Mouse (Mus musculus): Measurements from ENCODE around the gene Krt81. TPM values are rescaled to one million over a fixed set of nuclear protein-coding genes. Genes with fewer than 3 reads are reported as not detected.

The Krt81 gene
- not detected in 2 replicates for polyA plus RNA-seq (2015; fragmentation: Nextera tagmentation; extraction: Ambion mirVana)

GRCm38 (mm10) chr15:101463651-101464050 lies at the start of gene Krt81:
TSS of gene Krt81 (minus strand) at chr15:101463751.

GRCm38 (mm10) chr15:101491431-101491830 lies 27.9 kb upstream of the Krt81 start, which contains the start of gene Krt83:
TSS of gene Krt83 (minus strand) at chr15:101491512.

GRCm38 (mm10) chr15:101472952-101473528 lies 9.5 kb upstream of the Krt81 start, which contains the start of gene Krt86:
TSS of gene Krt86 (plus strand) at chr15:101473478.

GRCm38 (mm10) chr15:101447444-101447843 lies 16.1 kb downstream of the Krt81 start, which contains the start of gene Krt88:
TSS of gene Krt88 (plus strand) at chr15:101447744.

GRCm38 (mm10) chr15:101438555-101438954 lies 25.0 kb downstream of the Krt81 start, which contains the start of gene Krt87:
TSS of gene Krt87 (minus strand) at chr15:101438804.

GRCm38 (mm10) chr15:101410775-101411174 lies 52.8 kb downstream of the Krt81 start, which contains the start of gene Krt7:
TSS of gene Krt7 (plus strand) at chr15:101411043.

Other genes starting within 250 kb of the Krt81 start
- gene Grasp, start 239.6 kb downstream of the Krt81 start, polyA plus RNA-seq (2015; fragmentation: Nextera tagmentation; extraction: Ambion mirVana): 1.2 TPM in 2 replicates
- 14.3 and 20.2 TPM in 2 replicates for gene Nr4a1, start 209.5 kb downstream of the Krt81 start, polyA plus RNA-seq (2015; fragmentation: Nextera tagmentation; extraction: Ambion mirVana)
- gene Atg101, start 179.5 kb downstream of the Krt81 start, polyA plus RNA-seq (2015; fragmentation: Nextera tagmentation; extraction: Ambion mirVana): 40.7 and 49.5 TPM in 2 replicates
- 5.5 and 11.7 TPM in 2 replicates for gene 6030408B16Rik, start 170.5 kb downstream of the Krt81 start, polyA plus RNA-seq (2015; fragmentation: Nextera tagmentation; extraction: Ambion mirVana)
- gene Krt80, start 93.6 kb downstream of the Krt81 start, polyA plus RNA-seq (2015; fragmentation: Nextera tagmentation; extraction: Ambion mirVana): 4.7 and 4.8 TPM in 2 replicates
- gene Krt7, start 52.7 kb downstream of the Krt81 start, polyA plus RNA-seq (2015; fragmentation: Nextera tagmentation; extraction: Ambion mirVana): 659 and 724 TPM in 2 replicates
- 0.05 and 0.11 TPM in 2 replicates for gene Krt87, start 24.9 kb downstream of the Krt81 start, polyA plus RNA-seq (2015; fragmentation: Nextera tagmentation; extraction: Ambion mirVana)
- gene Krt88, start 16.0 kb downstream of the Krt81 start, polyA plus RNA-seq (2015; fragmentation: Nextera tagmentation; extraction: Ambion mirVana): not detected in 2 replicates
- not detected in 2 replicates for gene Krt86, start 9.7 kb upstream of the Krt81 start, polyA plus RNA-seq (2015; fragmentation: Nextera tagmentation; extraction: Ambion mirVana)
- gene Krt83, start 27.8 kb upstream of the Krt81 start, polyA plus RNA-seq (2015; fragmentation: Nextera tagmentation; extraction: Ambion mirVana): 0.51 TPM in 1 of 2 replicates, not detected in the other
- gene Gm49425, start 53.5 kb upstream of the Krt81 start, polyA plus RNA-seq (2015; fragmentation: Nextera tagmentation; extraction: Ambion mirVana): not detected in 2 replicates
- gene Krt84, start 69.1 kb upstream of the Krt81 start, polyA plus RNA-seq (2015; fragmentation: Nextera tagmentation; extraction: Ambion mirVana): 0.06 TPM in 1 of 2 replicates, not detected in the other
- not detected in 2 replicates for gene Krt82, start 86.9 kb upstream of the Krt81 start, polyA plus RNA-seq (2015; fragmentation: Nextera tagmentation; extraction: Ambion mirVana)
- gene Krt90, start 99.2 kb upstream of the Krt81 start, polyA plus RNA-seq (2015; fragmentation: Nextera tagmentation; extraction: Ambion mirVana): 0.43 and 1.2 TPM in 2 replicates
- gene Krt75, start 110.2 kb upstream of the Krt81 start, polyA plus RNA-seq (2015; fragmentation: Nextera tagmentation; extraction: Ambion mirVana): 0.04 and 0.13 TPM in 2 replicates
- gene Gm5414, start 164.4 kb upstream of the Krt81 start, polyA plus RNA-seq (2015; fragmentation: Nextera tagmentation; extraction: Ambion mirVana): not detected in 2 replicates
- not detected in 2 replicates for gene Gm5478, start 183.6 kb upstream of the Krt81 start, polyA plus RNA-seq (2015; fragmentation: Nextera tagmentation; extraction: Ambion mirVana)
- gene Krt6b, start 216.5 kb upstream of the Krt81 start, polyA plus RNA-seq (2015; fragmentation: Nextera tagmentation; extraction: Ambion mirVana): 0.21 TPM in 1 of 2 replicates, not detected in the other
- gene Krt6a, start 230.6 kb upstream of the Krt81 start, polyA plus RNA-seq (2015; fragmentation: Nextera tagmentation; extraction: Ambion mirVana): 2.0 and 4.7 TPM in 2 replicates
- gene Krt5, start 249.1 kb upstream of the Krt81 start, polyA plus RNA-seq (2015; fragmentation: Nextera tagmentation; extraction: Ambion mirVana): 247 and 260 TPM in 2 replicates